Mouse (Mus musculus) embryonic facial prominence, embryonic 10.5 days (tissue): ENCODE results near the gene Rpusd4. TPM values are rescaled to one million over a fixed set of nuclear protein-coding genes. Genes with fewer than 3 reads are reported as not detected.

Experiments
- DNase-seq: peaks from one replicate; pipeline ENCODE4 v3.0.0-alpha.2; 2017; ENCODE audit warnings: low spot score
- H3K27ac ChIP-seq: fragments of 300-500 bp; sonication (generic); replicated peaks from 2 replicates; pipeline ENCODE4 v1.5.1; 2016; ENCODE audit warnings: mild to moderate bottlenecking
- H3K27me3 ChIP-seq: fragments of 300-500 bp; sonication (generic); replicated peaks from 2 replicates; pipeline ENCODE4 v1.6.1; 2016; ENCODE audit warnings: low read depth, mild to moderate bottlenecking; ENCODE audit not compliant: poor library complexity, severe bottlenecking
- H3K36me3 ChIP-seq: fragments of 300-500 bp; sonication (generic); replicated peaks from 2 replicates; pipeline ENCODE4 v1.6.1; 2016; ENCODE audit warnings: mild to moderate bottlenecking, moderate library complexity
- H3K4me1 ChIP-seq: fragments of 300-500 bp; sonication (generic); 2 replicates; pipeline ENCODE4 v1.6.1; 2016
- H3K4me3 ChIP-seq: fragments of 300-500 bp; sonication (generic); 2 replicates; pipeline ENCODE4 v1.5.1; 2016; ENCODE audit warnings: mild to moderate bottlenecking, moderate library complexity
- H3K9me3 ChIP-seq: fragments of 300-500 bp; sonication (generic); 2 replicates; pipeline ENCODE4 v1.6.1; 2016; ENCODE audit warnings: mild to moderate bottlenecking
- WGBS: fragments of 180-500 bp; shearing (Covaris S2); methylation state at CpG from one replicate; pipeline ENCODE4 v1.1.7; 2016; 5-methylcytosine and 5-hydroxymethylcytosine counted together
- polyA plus RNA-seq: library from polyadenylated mRNA; unstranded; fragments of >200 nt; fragmentation: Nextera tagmentation; extraction: Ambion mirVana; gene quantifications from 2 replicates; pipeline ENCODE4 v1.2.1, GENCODE M21; 2016

Rpusd4 gene
- polyA plus RNA-seq, 1 experiment from 2014 or later: 35.9 TPM

- DNase-seq: no peak
- Histone ChIP-seq H3K27ac (no peak overlapping the region), H3K9me3 (no peaks in the 10 kb centered on the region), H3K4me3 (no peak overlapping the region), H3K36me3 (no peaks in the 10 kb centered on the region), H3K27me3 (peaks cover 64% of the 10 kb centered on the region), H3K4me1 (peaks cover 53% of the 10 kb centered on the region)
- WGBS: 80% methylated on average over 4 of the region's 4 CpGs
Measured at GRCm38 (mm10) chr9:35290916-35291315, 23.3 kb downstream of the Rpusd4 start.

GRCm38 (mm10) chr9:35293465-35293864 is 25.8 kb downstream of the Rpusd4 start:
- 85% methylated on average over 5 of the region's 5 CpGs for WGBS
- Histone ChIP-seq H3K27me3 (peaks cover 39% of the 10 kb centered on the region), H3K36me3 (no peaks in the 10 kb centered on the region), H3K9me3 (0 out of 2 replicates have a peak, but pooled peaks cover 2% of the 10 kb centered on the region), H3K27ac (no peak overlapping the region), H3K4me3 (no peak overlapping the region), H3K4me1 (peaks cover 36% of the 10 kb centered on the region)
- DNase-seq: no peak

GRCm38 (mm10) chr9:35297791-35298190 is 30.1 kb downstream of the Rpusd4 start:
- Histone ChIP-seq H3K9me3 (0 out of 2 replicates have a peak, but pooled peaks cover 2% of the 10 kb centered on the region), H3K27me3 (peaks cover 8% of the 10 kb centered on the region), H3K4me3 (no peak overlapping the region), H3K4me1 (peaks cover 5% of the 10 kb centered on the region; the same call in 1 of the 2 replicates), H3K36me3 (no peaks in the 10 kb centered on the region), H3K27ac (no peak overlapping the region)
- DNase-seq: no peak

GRCm38 (mm10) chr9:35302172-35302571 is 34.5 kb downstream of the Rpusd4 start:
- H3K36me3 ChIP-seq: no peaks in the 10 kb centered on the region
- no peak overlapping the region for H3K27ac ChIP-seq
- no peaks in the 10 kb centered on the region for H3K27me3 ChIP-seq
- no peaks in the 10 kb centered on the region; the same call in 1 of the 2 replicates for H3K4me1 ChIP-seq
- DNase-seq: no peak
- no peak overlapping the region for H3K4me3 ChIP-seq
- 86% methylated on average over 3 of the region's 3 CpGs for WGBS
- no peaks in the 10 kb centered on the region for H3K9me3 ChIP-seq

GRCm38 (mm10) chr9:35307461-35307860 is 39.8 kb downstream of the Rpusd4 start:
- H3K4me1 ChIP-seq: peaks cover 4% of the 10 kb centered on the region
- H3K9me3 ChIP-seq: no peaks in the 10 kb centered on the region
- H3K27ac ChIP-seq: no peak overlapping the region
- no peak for DNase-seq
- 70% methylated on average over 7 of the region's 7 CpGs for WGBS
- peaks cover 15% of the 10 kb centered on the region for H3K27me3 ChIP-seq
- H3K36me3 ChIP-seq: no peaks in the 10 kb centered on the region
- no peak overlapping the region for H3K4me3 ChIP-seq

- Histone ChIP-seq H3K9me3 (no peaks in the 10 kb centered on the region), H3K27me3 (peaks cover 21% of the 10 kb centered on the region), H3K36me3 (no peaks in the 10 kb centered on the region), H3K27ac (no peak overlapping the region), H3K4me3 (no peak overlapping the region), H3K4me1 (peaks cover 30% of the 10 kb centered on the region)
- no peak for DNase-seq
- 72% methylated on average over 6 of the region's 6 CpGs for WGBS
Measured at GRCm38 (mm10) chr9:35310377-35310776, 42.7 kb downstream of the Rpusd4 start.

GRCm38 (mm10) chr9:35312516-35312915 is 44.9 kb downstream of the Rpusd4 start:
- DNase-seq: no peak
- Histone ChIP-seq H3K9me3 (no peaks in the 10 kb centered on the region), H3K4me3 (no peak overlapping the region), H3K27me3 (peaks cover 27% of the 10 kb centered on the region), H3K4me1 (peaks cover 48% of the 10 kb centered on the region), H3K36me3 (no peaks in the 10 kb centered on the region), H3K27ac (no peak overlapping the region)
- 75% methylated on average over 3 of the region's 3 CpGs for WGBS

GRCm38 (mm10) chr9:35313601-35314000 is 45.9 kb downstream of the Rpusd4 start:
- peaks cover 59% of the 10 kb centered on the region for H3K4me1 ChIP-seq
- no peaks in the 10 kb centered on the region for H3K36me3 ChIP-seq
- DNase-seq: no peak
- H3K27ac ChIP-seq: peak overlapping the region; percentile 73
- no peaks in the 10 kb centered on the region for H3K9me3 ChIP-seq
- H3K27me3 ChIP-seq: peaks cover 32% of the 10 kb centered on the region
- no peak overlapping the region for H3K4me3 ChIP-seq
- WGBS: 20% methylated on average over 4 of the region's 4 CpGs

- no peak for DNase-seq
- no peaks in the 10 kb centered on the region for H3K9me3 ChIP-seq
- no peaks in the 10 kb centered on the region for H3K36me3 ChIP-seq
- WGBS: 50% methylated on average over 1 of the region's 1 CpGs
- H3K4me3 ChIP-seq: no peak overlapping the region
- H3K27me3 ChIP-seq: peaks cover 32% of the 10 kb centered on the region
- H3K27ac ChIP-seq: peak overlapping the region; percentile 73
- peaks cover 66% of the 10 kb centered on the region for H3K4me1 ChIP-seq
Measured at GRCm38 (mm10) chr9:35314254-35314653, 46.6 kb downstream of the Rpusd4 start.

- Histone ChIP-seq H3K9me3 (no peaks in the 10 kb centered on the region), H3K4me1 (peaks cover 74% of the 10 kb centered on the region), H3K4me3 (no peak overlapping the region), H3K36me3 (no peaks in the 10 kb centered on the region), H3K27me3 (peaks cover 44% of the 10 kb centered on the region), H3K27ac (peak overlapping the region; percentile 82)
- 29% methylated on average over 3 of the region's 3 CpGs for WGBS
- peak; percentile 63 for DNase-seq
Measured at GRCm38 (mm10) chr9:35316771-35317211, 49.1 kb downstream of the Rpusd4 start.

GRCm38 (mm10) chr9:35317233-35317980 is 49.7 kb downstream of the Rpusd4 start:
- Histone ChIP-seq H3K4me3 (no peak overlapping the region), H3K27ac (peak overlapping the region; percentile 82), H3K27me3 (peaks cover 44% of the 10 kb centered on the region), H3K36me3 (no peaks in the 10 kb centered on the region), H3K9me3 (no peaks in the 10 kb centered on the region), H3K4me1 (peaks cover 74% of the 10 kb centered on the region)
- 26% methylated on average over 9 of the region's 9 CpGs for WGBS
- peak; percentile 56 for DNase-seq

GRCm38 (mm10) chr9:35318537-35319172 is 51.0 kb downstream of the Rpusd4 start:
- H3K27ac ChIP-seq: peak overlapping the region; percentile 49
- no peaks in the 10 kb centered on the region for H3K9me3 ChIP-seq
- H3K4me3 ChIP-seq: no peak overlapping the region
- H3K36me3 ChIP-seq: no peaks in the 10 kb centered on the region
- DNase-seq: peak; percentile 62
- WGBS: 18% methylated on average over 9 of the region's 9 CpGs
- peaks cover 50% of the 10 kb centered on the region for H3K27me3 ChIP-seq
- peaks cover 76% of the 10 kb centered on the region for H3K4me1 ChIP-seq

GRCm38 (mm10) chr9:35320288-35320687 is 52.6 kb downstream of the Rpusd4 start:
- no peak for DNase-seq
- H3K4me1 ChIP-seq: peaks cover 77% of the 10 kb centered on the region
- H3K36me3 ChIP-seq: no peaks in the 10 kb centered on the region
- H3K27me3 ChIP-seq: peaks cover 65% of the 10 kb centered on the region
- 86% methylated on average over 4 of the region's 4 CpGs for WGBS
- no peak overlapping the region for H3K4me3 ChIP-seq
- peak overlapping the region; percentile 51 for H3K27ac ChIP-seq
- H3K9me3 ChIP-seq: no peaks in the 10 kb centered on the region
